Mouse (Mus musculus) testis, adult 10 weeks (tissue): ENCODE measurements around the gene Dlk1. TPM values are rescaled to one million over a fixed set of nuclear protein-coding genes. Genes with fewer than 3 reads are reported as not detected.

Experiments used
- polyA plus RNA-seq: library from polyadenylated mRNA; stranded (reverse); fragments of 350-450 nt; fragmentation: Illumina TruSeq; extraction: RNeasy Lipid Tissue Mini Kit (QIAGEN cat#74804); gene quantifications from one replicate; pipeline ENCODE4 v1.2.3, GENCODE M21; 2014; ENCODE audit warnings: low read depth, low replicate concordance

Gene Dlk1
- not detected for polyA plus RNA-seq

DNA sequence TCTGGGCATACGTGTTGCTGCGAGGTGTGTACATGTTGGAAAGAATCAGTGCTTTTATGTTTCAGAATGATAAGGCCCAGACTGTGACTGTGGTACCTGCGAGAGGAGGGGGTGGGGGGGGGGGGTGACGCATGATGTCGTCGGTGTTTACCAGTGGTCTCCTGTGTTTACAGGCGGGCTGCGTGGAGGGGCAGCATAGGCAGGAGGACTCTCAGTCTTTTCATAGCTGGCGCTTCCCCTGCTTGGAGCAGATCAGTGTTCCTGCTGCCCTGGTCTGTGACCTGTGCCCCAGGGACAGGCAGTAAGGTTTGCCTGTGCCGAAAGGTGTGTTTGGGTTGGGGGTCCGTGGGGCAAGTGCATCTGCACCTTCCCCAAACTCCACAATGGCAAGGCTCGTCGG, at the start of gene Dlk1:
Gene Dlk1, plus strand, starts transcription at position 232 of the 400 bp plus-strand sequence.

Other genes starting within 250 kb of the Dlk1 start
- not detected for gene Rtl1, start 147.5 kb downstream of the Dlk1 start, polyA plus RNA-seq